Mouse (Mus musculus): ENCODE results near the gene Arl3. TPM values are rescaled to one million over a fixed set of nuclear protein-coding genes. Genes with fewer than 3 reads are reported as not detected.

The Arl3 gene
- 83.7 and 94.0 TPM in 2 replicates for polyA plus RNA-seq (2014; fragmentation: Nextera tagmentation; extraction: Ambion mirVana)

- Histone ChIP-seq H3K4me3 (ENCODE audit: low read depth, low read length) (peak within 1 kb of the TSS; percentile 86), H3K9ac (ENCODE audit: low read depth, low read length) (peak within 1 kb of the TSS; percentile 76), H3K4me1 (ENCODE audit: control insufficient read depth, insufficient read depth, low read length) (peaks cover 11% of the 10 kb centered on the region), H3K27ac (replicated peaks; ENCODE audit: low read depth, low read length) (peak within 1 kb of the TSS; percentile 79), H3K36me3 (ENCODE audit: control insufficient read depth, insufficient read depth, low read length) (no peaks in the 10 kb centered on the region), H3K27me3 (replicated peaks; ENCODE audit: control insufficient read depth, insufficient read depth, low read length) (no peaks in the 10 kb centered on the region), H3K9me3 (ENCODE audit: control insufficient read depth, low read length) (no peaks in the 10 kb centered on the region), H3K4me2 (ENCODE audit: low read depth, low read length) (peak within 1 kb of the TSS; percentile 75)
- DNase-seq (ENCODE audit: low spot score) (peak; percentile 98), ATAC-seq (ENCODE audit: low read depth) (peak; percentile 97)
- under 1% methylated on average over 35 of the region's 67 CpGs for WGBS
Measured at GRCm38 (mm10) chr19:46572951-46573937, at the start of gene Arl3, which contains the start of gene Sfxn2. Arl3 (minus strand) TSS chr19:46573198. Sfxn2 (plus strand) TSS chr19:46573365.

GRCm38 (mm10) chr19:46622659-46623193, 49.7 kb upstream of the Arl3 start:
- Histone ChIP-seq H3K4me2 (ENCODE audit: low read depth, low read length) (peak overlapping the region; percentile 58), H3K9ac (ENCODE audit: low read depth, low read length) (peak overlapping the region; percentile 47), H3K27me3 (replicated peaks; ENCODE audit: control insufficient read depth, insufficient read depth, low read length) (no peaks in the 10 kb centered on the region), H3K4me3 (ENCODE audit: low read depth, low read length) (peak overlapping the region; percentile 32), H3K27ac (replicated peaks; ENCODE audit: low read depth, low read length) (peak overlapping the region; percentile 89), H3K4me1 (ENCODE audit: control insufficient read depth, insufficient read depth, low read length) (peaks cover 70% of the 10 kb centered on the region), H3K36me3 (ENCODE audit: control insufficient read depth, insufficient read depth, low read length) (peaks cover 14% of the 10 kb centered on the region), H3K9me3 (ENCODE audit: control insufficient read depth, low read length) (no peaks in the 10 kb centered on the region)
- 26% methylated on average over 9 of the region's 12 CpGs for WGBS
- ATAC-seq (ENCODE audit: low read depth) (no peak), DNase-seq (ENCODE audit: low spot score) (no peak)

GRCm38 (mm10) chr19:46621236-46622183, 48.5 kb upstream of the Arl3 start:
- DNase-seq (ENCODE audit: low spot score) (no peak), ATAC-seq (ENCODE audit: low read depth) (no peak)
- Histone ChIP-seq H3K9ac (ENCODE audit: low read depth, low read length) (no peak overlapping the region), H3K36me3 (ENCODE audit: control insufficient read depth, insufficient read depth, low read length) (peaks cover 14% of the 10 kb centered on the region), H3K27me3 (replicated peaks; ENCODE audit: control insufficient read depth, insufficient read depth, low read length) (no peaks in the 10 kb centered on the region), H3K27ac (replicated peaks; ENCODE audit: low read depth, low read length) (peak overlapping the region; percentile 89), H3K4me1 (ENCODE audit: control insufficient read depth, insufficient read depth, low read length) (peaks cover 73% of the 10 kb centered on the region), H3K4me2 (ENCODE audit: low read depth, low read length) (no peak overlapping the region), H3K9me3 (ENCODE audit: control insufficient read depth, low read length) (no peaks in the 10 kb centered on the region), H3K4me3 (ENCODE audit: low read depth, low read length) (no peak overlapping the region)
- WGBS: 66% methylated on average over 19 of the region's 19 CpGs

DNA sequence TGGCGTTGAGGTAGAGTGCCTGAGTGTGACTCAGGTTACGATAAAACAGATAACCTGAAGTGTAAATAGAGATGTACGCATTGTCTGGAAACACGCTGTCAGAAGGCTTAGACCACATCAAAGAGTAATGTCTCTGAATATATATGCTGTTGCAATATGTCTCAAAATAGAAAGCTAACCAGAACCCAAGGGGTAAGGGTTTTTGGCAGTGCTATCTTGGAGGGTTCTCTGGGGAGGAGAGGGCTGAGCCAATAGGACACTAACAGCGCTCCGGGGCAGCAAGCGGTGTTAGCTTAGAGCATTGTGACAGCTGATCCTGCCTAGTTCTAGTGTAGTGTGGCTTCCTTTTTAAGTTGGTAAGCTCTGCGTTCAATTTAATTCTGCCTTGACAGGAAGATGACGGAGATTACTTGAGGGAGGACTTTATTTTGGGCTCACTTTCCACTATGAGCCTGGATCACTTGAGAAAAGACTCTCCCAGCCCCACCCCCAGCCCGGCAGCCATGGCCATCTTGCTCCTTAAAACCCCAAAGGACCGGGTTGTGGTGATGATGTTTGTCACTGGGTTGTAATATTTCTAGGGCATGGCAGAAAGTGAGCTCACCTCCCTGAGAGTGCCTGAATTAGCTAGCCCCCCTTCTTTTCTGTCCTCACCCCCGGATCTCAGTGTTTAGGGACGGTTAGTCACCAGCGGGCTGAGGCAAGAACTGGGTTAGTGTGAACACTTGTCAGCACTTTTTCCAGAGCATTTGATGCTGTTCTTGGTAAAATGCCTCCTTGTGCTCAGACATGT, 47.2 kb upstream of the Arl3 start:
- WGBS: 44% methylated on average over 14 of the region's 14 CpGs
- H3K4me2 ChIP-seq (ENCODE audit: low read depth, low read length): 0 out of 2 replicates have a peak overlapping the region, but pooled peaks have one; percentile 1
- H3K9me3 ChIP-seq (ENCODE audit: control insufficient read depth, low read length): no peaks in the 10 kb centered on the region
- H3K27me3 ChIP-seq (replicated peaks; ENCODE audit: control insufficient read depth, insufficient read depth, low read length): no peaks in the 10 kb centered on the region
- peak; percentile 78 for DNase-seq (ENCODE audit: low spot score)
- H3K27ac ChIP-seq (replicated peaks; ENCODE audit: low read depth, low read length): peak overlapping the region; percentile 25
- peaks cover 72% of the 10 kb centered on the region for H3K4me1 ChIP-seq (ENCODE audit: control insufficient read depth, insufficient read depth, low read length)
- peaks cover 11% of the 10 kb centered on the region for H3K36me3 ChIP-seq (ENCODE audit: control insufficient read depth, insufficient read depth, low read length)
- no peak overlapping the region for H3K4me3 ChIP-seq (ENCODE audit: low read depth, low read length)
- 0 out of 2 replicates have a peak overlapping the region, but pooled peaks have one; percentile 25 for H3K9ac ChIP-seq (ENCODE audit: low read depth, low read length)
- ATAC-seq (ENCODE audit: low read depth): peak; percentile 41

DNA sequence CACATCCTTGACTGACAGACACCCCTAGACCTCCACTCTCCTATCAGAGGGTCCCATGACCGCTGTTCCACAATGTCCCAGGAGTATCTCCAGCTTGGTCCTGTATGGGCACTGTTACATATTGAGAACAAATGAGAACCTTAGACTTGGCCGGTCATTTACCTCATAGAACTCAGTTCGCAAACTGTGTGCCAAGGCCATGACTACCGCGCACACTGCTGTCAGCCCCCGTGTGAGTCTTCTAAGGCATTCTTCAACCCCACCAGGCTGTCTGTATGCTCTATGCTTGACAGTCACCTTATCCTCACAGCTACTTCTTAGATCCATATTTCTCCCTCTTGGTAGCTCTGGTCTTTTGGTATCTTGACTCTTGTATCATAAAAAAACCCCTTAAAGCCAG, 46.5 kb upstream of the Arl3 start:
- Histone ChIP-seq H3K27ac (replicated peaks; ENCODE audit: low read depth, low read length) (peak overlapping the region; percentile 8), H3K36me3 (ENCODE audit: control insufficient read depth, insufficient read depth, low read length) (0 out of 2 replicates have a peak, but pooled peaks cover 4% of the 10 kb centered on the region), H3K4me2 (ENCODE audit: low read depth, low read length) (no peak overlapping the region), H3K9me3 (ENCODE audit: control insufficient read depth, low read length) (no peaks in the 10 kb centered on the region), H3K9ac (ENCODE audit: low read depth, low read length) (no peak overlapping the region), H3K4me3 (ENCODE audit: low read depth, low read length) (no peak overlapping the region), H3K27me3 (replicated peaks; ENCODE audit: control insufficient read depth, insufficient read depth, low read length) (no peaks in the 10 kb centered on the region), H3K4me1 (ENCODE audit: control insufficient read depth, insufficient read depth, low read length) (peaks cover 66% of the 10 kb centered on the region)
- 92% methylated on average over 6 of the region's 6 CpGs for WGBS
- DNase-seq (ENCODE audit: low spot score) (no peak), ATAC-seq (ENCODE audit: low read depth) (no peak)

GRCm38 (mm10) chr19:46619001-46619400, 46.0 kb upstream of the Arl3 start:
- DNase-seq (ENCODE audit: low spot score): peak; percentile 65
- no peak overlapping the region for H3K4me2 ChIP-seq (ENCODE audit: low read depth, low read length)
- H3K9ac ChIP-seq (ENCODE audit: low read depth, low read length): no peak overlapping the region; the same call in 1 of the 2 replicates
- peak overlapping the region; percentile 41; the same call in 1 of the 2 replicates for H3K27ac ChIP-seq (replicated peaks; ENCODE audit: low read depth, low read length)
- H3K27me3 ChIP-seq (replicated peaks; ENCODE audit: control insufficient read depth, insufficient read depth, low read length): no peaks in the 10 kb centered on the region
- ATAC-seq (ENCODE audit: low read depth): no peak
- no peaks in the 10 kb centered on the region for H3K9me3 ChIP-seq (ENCODE audit: control insufficient read depth, low read length)
- H3K36me3 ChIP-seq (ENCODE audit: control insufficient read depth, insufficient read depth, low read length): peaks cover 7% of the 10 kb centered on the region; the same call in 1 of the 2 replicates
- H3K4me1 ChIP-seq (ENCODE audit: control insufficient read depth, insufficient read depth, low read length): peaks cover 62% of the 10 kb centered on the region
- H3K4me3 ChIP-seq (ENCODE audit: low read depth, low read length): no peak overlapping the region
- 47% methylated on average over 19 of the region's 19 CpGs for WGBS

DNA sequence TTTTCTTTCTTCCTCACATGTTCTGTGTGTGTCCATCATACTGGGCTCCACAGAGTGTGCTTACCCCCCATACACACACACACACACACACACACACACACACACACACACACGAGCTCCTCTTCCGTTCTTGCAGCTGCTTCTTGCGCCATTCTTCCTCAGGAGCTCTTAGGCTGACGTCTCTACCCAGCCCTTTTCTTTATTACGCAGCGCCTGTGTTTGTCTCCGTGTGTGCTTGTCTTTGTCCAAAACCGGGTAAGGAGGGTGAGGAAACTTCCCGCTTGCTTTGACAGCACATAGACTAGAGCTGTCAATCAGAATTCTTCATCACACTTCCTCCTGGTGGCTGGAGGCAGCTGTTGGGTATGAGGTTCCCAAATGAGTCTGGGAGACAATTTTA, 45.3 kb upstream of the Arl3 start:
- Histone ChIP-seq H3K27ac (replicated peaks; ENCODE audit: low read depth, low read length) (no peak overlapping the region), H3K4me1 (ENCODE audit: control insufficient read depth, insufficient read depth, low read length) (peaks cover 55% of the 10 kb centered on the region), H3K4me3 (ENCODE audit: low read depth, low read length) (no peak overlapping the region), H3K4me2 (ENCODE audit: low read depth, low read length) (no peak overlapping the region), H3K36me3 (ENCODE audit: control insufficient read depth, insufficient read depth, low read length) (peaks cover 14% of the 10 kb centered on the region), H3K9me3 (ENCODE audit: control insufficient read depth, low read length) (no peaks in the 10 kb centered on the region), H3K27me3 (replicated peaks; ENCODE audit: control insufficient read depth, insufficient read depth, low read length) (no peaks in the 10 kb centered on the region), H3K9ac (ENCODE audit: low read depth, low read length) (no peak overlapping the region)
- 62% methylated on average over 9 of the region's 9 CpGs for WGBS
- DNase-seq (ENCODE audit: low spot score): no peak
- no peak for ATAC-seq (ENCODE audit: low read depth)
